Mouse (Mus musculus) spleen, adult 12 weeks (tissue): ENCODE data around the gene Slc22a28.
"Not testable (repeated sequence)": the region's sequence is repeated elsewhere in the genome, so short reads cannot be mapped to it uniquely, and the experiment has no call there.

Experiments used
- DNase-seq: peaks from one replicate; pipeline ENCODE4 v3.0.0; 2022; ENCODE audit warnings: low spot score

Slc22a28 gene

GRCm38 (mm10) chr19:8131881-8132280, at the start of gene Slc22a28:
TSS of gene Slc22a28 (minus strand) at chr19:8131982.
- DNase-seq = not testable (repeated sequence)

DNA sequence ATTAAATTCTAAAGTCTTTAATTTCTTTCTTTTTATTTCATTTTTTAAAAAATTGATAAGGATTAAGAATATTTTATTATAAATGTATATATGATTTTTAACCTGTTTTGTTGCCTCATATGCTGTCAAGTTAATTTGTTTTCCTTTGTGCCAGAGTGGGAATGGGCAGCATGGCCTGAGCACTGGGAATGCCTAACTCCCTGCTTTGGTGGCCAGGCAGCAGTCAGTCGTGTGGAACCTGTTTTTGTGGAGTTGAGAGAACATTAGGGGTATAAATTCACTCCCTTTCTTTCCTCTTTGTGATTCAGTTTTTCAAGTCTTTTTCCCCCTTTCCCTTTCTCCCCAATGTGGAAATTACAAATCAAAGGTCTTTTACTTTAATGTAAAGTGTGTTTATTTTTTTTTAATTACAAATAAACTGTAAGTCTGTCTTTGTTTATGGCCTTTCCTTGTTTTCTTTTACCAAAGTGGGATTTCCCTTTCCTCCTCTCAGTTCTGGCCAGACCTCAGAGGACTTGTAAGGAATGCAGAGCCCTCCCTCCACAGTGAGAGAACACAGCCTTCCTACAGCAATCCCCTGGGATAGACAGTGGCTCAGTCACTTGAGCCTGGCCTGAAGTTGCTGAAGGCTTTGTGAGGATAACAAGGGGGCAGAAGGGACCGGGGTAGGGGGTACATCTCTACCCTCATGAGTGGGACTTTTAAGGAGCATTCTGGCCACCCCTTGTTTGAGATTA, 17.2 kb upstream of the Slc22a28 start:
- DNase-seq = no peak

DNA sequence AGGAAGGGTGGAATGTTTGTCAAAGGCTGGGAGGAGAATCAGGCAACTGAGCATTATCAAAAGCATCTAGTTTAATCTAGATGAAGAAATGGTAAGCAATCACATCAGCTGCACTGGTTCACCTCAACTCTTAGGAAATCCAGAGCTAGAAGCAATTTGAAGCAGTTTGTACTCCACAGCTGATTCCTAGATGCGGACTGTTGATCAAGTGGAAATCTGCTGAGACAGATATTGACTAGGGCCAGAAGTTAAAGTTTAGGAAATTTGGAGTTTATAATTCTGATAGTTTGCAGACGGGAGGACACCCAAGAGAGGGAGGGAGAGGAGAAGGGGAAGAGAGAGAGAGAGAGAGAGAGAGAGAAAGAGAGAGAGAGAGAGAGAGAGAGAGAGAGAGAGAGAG, 10.9 kb upstream of the Slc22a28 start:
- DNase-seq = not testable (repeated sequence)

- DNase-seq = not testable (repeated sequence)
Observed at GRCm38 (mm10) chr19:8134127-8134841, 2.5 kb upstream of the Slc22a28 start.

- DNase-seq = peak; percentile 23
Observed at GRCm38 (mm10) chr19:8019904-8020349, 111.9 kb downstream of the Slc22a28 start.

DNA sequence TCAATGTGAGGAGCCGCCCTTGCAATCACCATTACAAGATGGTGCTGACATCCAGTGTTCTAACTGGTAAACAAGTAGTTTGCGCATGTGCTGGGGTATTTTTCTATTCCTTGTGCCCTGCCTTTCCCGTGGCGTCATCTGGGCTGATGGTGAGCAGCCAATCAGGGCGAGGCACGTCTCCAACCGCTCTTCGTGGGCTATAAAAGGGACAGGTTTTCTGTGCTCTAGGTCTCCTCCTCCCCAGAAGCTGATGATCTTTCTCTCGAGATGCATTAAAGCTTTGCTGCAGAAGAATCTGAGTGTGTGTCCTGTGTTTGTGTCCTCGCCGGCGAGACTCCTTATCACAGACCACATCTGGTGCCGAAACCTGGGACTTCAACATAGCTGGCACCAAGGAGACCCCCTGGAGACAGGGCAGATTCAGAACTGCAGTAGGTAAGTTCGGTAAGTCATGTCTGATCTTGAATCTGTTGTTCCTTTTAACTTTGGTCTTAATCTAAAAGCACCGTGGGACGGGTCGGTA, 112.4 kb downstream of the Slc22a28 start:
- peak; percentile 19 for DNase-seq

- not testable (repeated sequence) for DNase-seq
Observed at GRCm38 (mm10) chr19:8018535-8018934, 113.2 kb downstream of the Slc22a28 start.
